ENCODE assay signal across 17 mouse cellular contexts in genomic region chr8:123880271-123880670, GRCm38 (mm10). TPM values are rescaled to one million over a fixed set of nuclear protein-coding genes. Genes with fewer than 3 reads are reported as not detected.
DNase-seq lines count a peak whose midpoint lies in the region; ATAC-seq and TF ChIP-seq lines count a peak whose summit lies in the region.
"Had no signal": no experiment of that assay in that cellular context is flagged by ENCODE, and none has a peak within 500 bp of the region (broad histone marks: within the 10 kb centered on the region; RNA-seq: fewer than 3 reads in every experiment).

No protein-coding gene starts in this region.

- no peak for TF ChIP-seq CTCF in CH12.LX (conservative IDR thresholded peaks at IDR 0.05 in 1 of 2, IDR thresholded peaks at IDR 0.05 in 1 of 2; ENCODE audit: low read depth in 2 of 2, low read length in 2 of 2)
- no peak for TF ChIP-seq CTCF in left cerebral cortex, adult 2 months (IDR thresholded peaks at IDR 0.05)

- no peak overlapping the region for H3K4me3 ChIP-seq in CH12.LX (replicated peaks in 1 of 3; ENCODE audit: low read depth in 2 of 3, low read length in 2 of 3, poor library complexity in 1 of 3)
- H3K4me3 ChIP-seq in left cerebral cortex, adult 2 months = no peak overlapping the region
- no peak overlapping the region for H3K4me3 ChIP-seq in kidney, embryonic 14.5 days (ENCODE audit: low read length)
- H3K4me3 ChIP-seq: embryonic facial prominence, embryonic 15.5 days; hindbrain, embryonic 10.5 days; limb, embryonic 13.5 days; myocyte had no signal

- no peak overlapping the region for H3K27ac ChIP-seq in CH12.LX (ENCODE audit: insufficient read depth, low read depth)
- peak overlapping the region; percentile 98 for H3K27ac ChIP-seq in left cerebral cortex, adult 2 months
- H3K27ac ChIP-seq in kidney, embryonic 14.5 days (ENCODE audit: low read depth, low read length) = no peak overlapping the region
- H3K27ac ChIP-seq: embryonic facial prominence, embryonic 15.5 days; hindbrain, embryonic 10.5 days; limb, embryonic 13.5 days had no signal

- peaks cover 36% of the 10 kb centered on the region for H3K27me3 ChIP-seq in CH12.LX (replicated peaks)
- no peaks in the 10 kb centered on the region for H3K27me3 ChIP-seq in kidney, embryonic 14.5 days (ENCODE audit: control insufficient read depth, insufficient read depth, low read length)

- 69% methylated on average over 10 of the region's 10 CpGs for WGBS in kidney, embryonic 14.5 days

- H3K9me3 ChIP-seq in CH12.LX (replicated peaks; ENCODE audit: low read length) = no peaks in the 10 kb centered on the region
- no peaks in the 10 kb centered on the region for H3K9me3 ChIP-seq in kidney, embryonic 14.5 days (ENCODE audit: control insufficient read depth, low read length)
- H3K9me3 ChIP-seq: embryonic facial prominence, embryonic 15.5 days; hindbrain, embryonic 10.5 days; limb, embryonic 13.5 days had no signal

- no peak overlapping the region for H3K9ac ChIP-seq in CH12.LX (ENCODE audit: insufficient read depth, low read depth)
- H3K9ac ChIP-seq in kidney, embryonic 14.5 days (ENCODE audit: low read depth, low read length) = no peak overlapping the region
- H3K9ac ChIP-seq: embryonic facial prominence, embryonic 15.5 days; limb, embryonic 13.5 days had no signal

- no peaks in the 10 kb centered on the region for H3K79me2 ChIP-seq in CH12.LX (replicated peaks; ENCODE audit: control insufficient read depth, extremely low read depth, insufficient read depth, poor library complexity, severe bottlenecking)

- no peak for TF ChIP-seq RAD21 in CH12.LX (IDR thresholded peaks at IDR 0.05; ENCODE audit: low read depth, low read length)

- intact Hi-C loops in left cerebral cortex, adult 2 months (cut with DNase I) = loop anchor here (2.0 to 10.0 kb wide), 2 partner anchors 39 to 155 kb away; no protein-coding TSS in a partner anchor

- TF ChIP-seq EP300 in CH12.LX (IDR thresholded peaks at IDR 0.05; ENCODE audit: low read length) = no peak

- no peak for DNase-seq in CH12.LX (ENCODE audit: extremely low read depth)
- DNase-seq in left cerebral cortex, adult 2 months (ENCODE audit: extremely low spot score in 1 of 2, low spot score in 2 of 2) = peak; percentile 65 to 69
- peak; percentile 87 to 90 for DNase-seq in right cerebral cortex, adult 2 months (ENCODE audit: low spot score in 2 of 2)
- no peak for DNase-seq in heart, adult 8-10 months (ENCODE audit: low spot score)
- DNase-seq: adrenal gland, postnatal 36 days; kidney, postnatal 10 days; lung, adult 18-20 months; spleen, adult 18-20 months had no signal

- no peak for TF ChIP-seq POLR2A in CH12.LX (IDR thresholded peaks at IDR 0.05; ENCODE audit: low read depth, low read length)

- peak; percentile 44 for ATAC-seq in frontal cortex, adult (ENCODE audit: low TSS enrichment)
- ATAC-seq in megakaryocyte, adult 5-6 weeks (ENCODE audit: poor library complexity, severe bottlenecking) = no peak
- no peak for ATAC-seq in kidney, embryonic 14.5 days (ENCODE audit: low FRiP score, low TSS enrichment)
- ATAC-seq: forebrain, embryonic 14.5 days; inflammation-experienced regulatory T-cells, adult 6 months had no signal

- in situ Hi-C loops in CH12.LX (cut with MboI; ENCODE audit: low pct_ligation_motif_present, low pct_unique_long_range_greater_than_20kb, low sequenced_read_pairs) = no loop called here

- dilution Hi-C loops in CH12.LX (cut with MboI; ENCODE audit: extremely low pct_ligation_motif_present, extremely low pct_unique_long_range_greater_than_20kb, low sequenced_read_pairs) = no loop called here

- H3K4me1 ChIP-seq in CH12.LX (ENCODE audit: control insufficient read depth in 1 of 2, insufficient read depth in 2 of 2) = peaks cover 3 to 23% of the 10 kb centered on the region in 2 experiments; a peak in 3 of 4 replicates
- H3K4me1 ChIP-seq in kidney, embryonic 14.5 days (ENCODE audit: control insufficient read depth, insufficient read depth, low read length) = no peaks in the 10 kb centered on the region

- no peaks in the 10 kb centered on the region for H3K36me3 ChIP-seq in CH12.LX (replicated peaks in 1 of 2; ENCODE audit: control insufficient read depth in 1 of 2, insufficient read depth in 1 of 2, low read length in 1 of 2)
- H3K36me3 ChIP-seq in kidney, embryonic 14.5 days (ENCODE audit: control insufficient read depth, insufficient read depth, low read length) = no peaks in the 10 kb centered on the region
- H3K36me3 ChIP-seq: embryonic facial prominence, embryonic 15.5 days; hindbrain, embryonic 10.5 days; limb, embryonic 13.5 days had no signal

- no peak overlapping the region for H3K4me2 ChIP-seq in CH12.LX (ENCODE audit: insufficient read depth, low read depth, poor library complexity, severe bottlenecking)
- H3K4me2 ChIP-seq in kidney, embryonic 14.5 days (replicated peaks; ENCODE audit: low read depth, low read length) = no peak overlapping the region
- H3K4me2 ChIP-seq: embryonic facial prominence, embryonic 15.5 days; limb, embryonic 13.5 days had no signal

TF ChIP-seq in CH12.LX, 34 proteins besides CTCF, POLR2A, EP300 and RAD21:
- peak; percentile 76 for TF ChIP-seq BHLHE40 (IDR thresholded peaks at IDR 0.05; ENCODE audit: low read depth, low read length)
- no peak for TF ChIP-seq SIN3A (IDR thresholded peaks at IDR 0.05; ENCODE audit: low read length)
- TF ChIP-seq PAX5 (IDR thresholded peaks at IDR 0.05; ENCODE audit: low read length) = no peak
TF ChIP-seq in CH12.LX: peak in this region for 1.

RNA-seq across cellular contexts. Expression of gene Acta1, which starts 14.3 kb away (rescaled TPM):
- total RNA-seq in CH12.LX (2012; rRNA removed) = 0.08 TPM in 1 of 2 replicates, not detected in the other
- not detected in 2 replicates for total RNA-seq in CH12.LX (2014; rRNA removed)
- polyA plus RNA-seq in CH12.LX (2012; ENCODE audit: insufficient read length, low read depth) = 0.27 and 0.91 TPM in 2 replicates
- 10 to 100 TPM; 11.1 to 12.2 TPM for total RNA-seq in left cerebral cortex, adult 2 months (2021)
- not detected in 2 replicates for total RNA-seq in megakaryocyte, adult 5-6 weeks (2015)
- total RNA-seq in megakaryocyte, adult 5-6 weeks (2017) = not detected in 2 replicates
- 100 to 1,000 TPM; 223 to 647 (median 436) TPM for total RNA-seq in heart, adult 8-10 months (2022)
- 1.3 and 2.9 TPM in 2 replicates for polyA plus RNA-seq in kidney, embryonic 14.5 days (2014; fragmentation: Nextera tagmentation; extraction: Ambion mirVana)

RNA-seq across cellular contexts. Expression of gene Ccsap, which starts 20.3 kb away (rescaled TPM):
- total RNA-seq in CH12.LX (2012; rRNA removed) (4.4 and 5.0 TPM in 2 replicates), CH12.LX (2014; rRNA removed) (4.2 and 5.4 TPM in 2 replicates)
- 5.2 and 6.2 TPM in 2 replicates for polyA plus RNA-seq in CH12.LX (2012; ENCODE audit: insufficient read length, low read depth)
- 10 to 100 TPM; 65.9 to 75.4 TPM for total RNA-seq in left cerebral cortex, adult 2 months (2021)
- total RNA-seq in megakaryocyte, adult 5-6 weeks (2015) = 8.0 and 9.2 TPM in 2 replicates
- total RNA-seq in megakaryocyte, adult 5-6 weeks (2017) = 11.1 and 11.7 TPM in 2 replicates
- total RNA-seq in heart, adult 8-10 months (2022) = 1 to 10 TPM in 1 of 4 experiments, under 1 TPM in 3; 0.44 to 1.4 (median 0.87) TPM
- 2.7 and 4.0 TPM in 2 replicates for polyA plus RNA-seq in kidney, embryonic 14.5 days (2014; fragmentation: Nextera tagmentation; extraction: Ambion mirVana)

Comparison
In these comparisons a context has a peak if more than half of its experiments do, and no peak if none do; other contexts are left out.
1. DNase-seq: peak in left cerebral cortex, adult 2 months (2 of 2) and right cerebral cortex, adult 2 months (2 of 2); none in CH12.LX (single experiment) and heart, adult 8-10 months (single experiment).
2. RNA of gene Acta1, which starts 14.3 kb away (total RNA-seq): 223 to 647 TPM in heart, adult 8-10 months; 11.1 to 12.2 TPM in left cerebral cortex, adult 2 months, 0.08 TPM in CH12.LX and not detected in megakaryocyte, adult 5-6 weeks; every median in the first group is over 10 times any median in the second.
3. RNA of gene Ccsap, which starts 20.3 kb away (total RNA-seq): 65.9 to 75.4 TPM in left cerebral cortex, adult 2 months; 8.0 to 11.7 TPM in megakaryocyte, adult 5-6 weeks, 4.2 to 5.4 TPM in CH12.LX and 0.44 to 1.4 TPM in heart, adult 8-10 months; every median in the first group is over 4 times any median in the second.